Mouse (Mus musculus): Measurements from ENCODE around the gene Ccsap. TPM values are rescaled to one million over a fixed set of nuclear protein-coding genes. Genes with fewer than 3 reads are reported as not detected.

Ccsap gene
- total RNA-seq, 2 experiments from 2014 or later = 3.5 to 4.8 TPM

DNA sequence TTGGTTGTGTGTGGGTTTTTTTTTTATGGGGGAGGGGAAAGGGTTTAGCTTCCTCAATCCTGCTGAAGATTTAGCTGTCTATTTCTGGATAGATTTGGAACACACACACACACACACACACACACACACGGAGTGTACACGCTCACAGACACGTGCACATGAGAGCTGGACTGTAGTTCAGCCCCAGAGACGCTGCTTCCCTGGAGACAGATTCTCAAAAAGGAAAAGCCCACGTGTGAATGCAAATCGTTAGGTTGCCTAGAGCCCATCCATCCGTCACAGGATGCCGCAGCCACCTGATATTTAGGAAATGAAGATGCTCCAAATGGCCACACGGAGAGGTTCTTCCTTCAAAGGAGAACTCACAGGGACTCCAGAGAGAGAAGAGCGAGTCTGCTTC, 20.3 kb upstream of the Ccsap start:
- no peak for DNase-seq

DNA sequence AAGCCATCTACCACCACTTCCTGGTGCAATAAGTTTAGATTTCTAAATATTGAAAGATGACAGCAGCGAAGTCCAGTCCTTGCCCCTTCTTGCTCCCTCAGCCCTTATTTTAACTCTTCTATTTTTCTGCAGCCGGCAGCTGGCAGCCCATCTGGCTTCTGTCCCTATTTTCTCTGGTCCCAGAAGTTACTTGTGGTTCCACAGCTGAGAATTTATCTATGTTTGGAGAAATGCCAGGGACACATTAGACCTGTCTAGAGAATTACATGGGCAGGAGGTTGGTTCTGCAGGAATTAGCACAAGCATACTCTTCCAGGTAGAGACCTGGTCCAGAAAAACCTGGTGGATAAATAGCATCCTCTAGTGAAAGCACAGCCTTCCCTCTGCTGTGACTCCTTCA, 17.9 kb upstream of the Ccsap start:
- DNase-seq = no peak

- DNase-seq = no peak
Measured at GRCm38 (mm10) chr8:123874324-123874723, 14.3 kb upstream of the Ccsap start.

DNA sequence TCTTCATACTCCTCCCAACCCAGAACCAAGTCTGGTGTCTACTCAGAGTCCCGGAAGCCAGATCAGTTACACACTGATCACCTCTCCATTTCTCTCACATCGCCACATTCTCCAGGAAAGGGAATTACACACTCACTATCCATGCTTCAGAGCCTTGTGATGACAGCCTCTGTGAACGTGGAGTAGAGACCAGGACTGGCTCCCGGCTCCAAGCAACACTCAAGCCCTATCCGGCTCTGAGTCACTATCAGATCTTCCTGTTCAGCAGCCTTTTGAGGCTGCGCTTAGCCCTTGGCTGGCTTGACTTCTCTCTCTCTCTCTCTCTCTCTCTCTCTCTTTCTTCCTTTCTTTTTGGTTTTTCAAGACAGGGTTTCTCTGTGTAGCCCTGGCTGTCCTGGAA, 13.4 kb upstream of the Ccsap start:
- DNase-seq = no peak

GRCm38 (mm10) chr8:123872048-123872447, 12.0 kb upstream of the Ccsap start:
- DNase-seq = no peak

- DNase-seq = no peak
Measured at GRCm38 (mm10) chr8:123866971-123867370, 7.0 kb upstream of the Ccsap start.

GRCm38 (mm10) chr8:123865786-123866185, 5.8 kb upstream of the Ccsap start:
- DNase-seq = no peak

DNA sequence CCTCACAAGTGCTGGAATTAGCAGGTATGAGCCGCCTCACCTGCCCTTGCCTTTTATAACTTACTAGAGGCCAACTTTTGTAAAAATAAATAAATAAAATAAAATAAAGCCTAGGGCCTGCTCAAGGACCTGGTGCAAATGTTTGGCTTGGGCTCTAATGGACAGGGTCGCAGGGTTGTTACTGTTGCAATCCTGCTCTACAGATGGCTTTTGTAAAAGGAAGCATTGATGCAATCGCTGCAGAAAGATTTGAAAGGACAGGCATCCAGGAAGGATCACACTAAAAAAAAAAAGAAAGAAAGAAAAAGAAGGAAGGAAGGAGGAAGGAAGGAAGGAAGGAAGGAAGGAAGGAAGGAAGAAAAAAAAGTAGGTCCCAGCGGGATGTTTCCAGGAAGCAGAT, 377 bp upstream of the Ccsap start:
- no peak for DNase-seq

DNA sequence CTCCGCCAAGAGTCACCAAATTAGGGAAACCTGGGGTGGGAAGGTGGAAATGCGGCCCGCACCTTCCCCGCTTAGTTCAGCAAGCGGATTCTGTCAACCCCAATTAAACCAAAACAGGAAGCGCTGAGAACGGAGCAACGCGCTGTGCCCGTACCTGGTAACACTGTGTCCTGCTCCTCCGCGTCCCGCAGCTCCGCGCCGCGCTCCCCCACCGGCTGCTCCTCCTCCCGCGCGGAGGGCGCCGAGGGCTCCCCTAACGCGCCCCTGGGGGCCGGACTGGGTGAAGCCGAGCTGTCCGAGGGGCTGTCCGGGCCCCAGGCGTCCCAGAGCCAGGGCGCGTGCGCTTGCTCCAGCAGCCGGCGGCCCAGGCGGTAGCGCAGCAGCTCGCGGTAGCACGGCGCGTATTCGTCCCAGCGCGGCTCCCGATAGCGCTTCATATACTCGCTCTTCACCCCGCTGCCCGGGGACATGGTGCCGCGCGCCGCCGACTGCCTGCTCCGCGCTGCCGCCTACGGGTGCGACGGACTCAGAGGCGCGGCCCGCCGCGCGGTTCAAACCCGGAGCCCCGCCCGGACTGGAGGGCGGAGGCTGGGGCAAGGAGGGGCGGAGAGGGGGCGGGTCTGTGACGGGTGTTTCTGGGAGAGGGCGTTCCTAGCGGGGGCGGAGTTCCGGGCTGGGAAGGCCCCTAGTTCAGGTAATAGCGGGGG, 915 bp downstream of the Ccsap start:
- DNase-seq = peak; percentile 96

- DNase-seq = no peak
Measured at GRCm38 (mm10) chr8:123858574-123858940, 1.5 kb downstream of the Ccsap start.

GRCm38 (mm10) chr8:123857361-123857760, 2.6 kb downstream of the Ccsap start:
- no peak for DNase-seq

DNA sequence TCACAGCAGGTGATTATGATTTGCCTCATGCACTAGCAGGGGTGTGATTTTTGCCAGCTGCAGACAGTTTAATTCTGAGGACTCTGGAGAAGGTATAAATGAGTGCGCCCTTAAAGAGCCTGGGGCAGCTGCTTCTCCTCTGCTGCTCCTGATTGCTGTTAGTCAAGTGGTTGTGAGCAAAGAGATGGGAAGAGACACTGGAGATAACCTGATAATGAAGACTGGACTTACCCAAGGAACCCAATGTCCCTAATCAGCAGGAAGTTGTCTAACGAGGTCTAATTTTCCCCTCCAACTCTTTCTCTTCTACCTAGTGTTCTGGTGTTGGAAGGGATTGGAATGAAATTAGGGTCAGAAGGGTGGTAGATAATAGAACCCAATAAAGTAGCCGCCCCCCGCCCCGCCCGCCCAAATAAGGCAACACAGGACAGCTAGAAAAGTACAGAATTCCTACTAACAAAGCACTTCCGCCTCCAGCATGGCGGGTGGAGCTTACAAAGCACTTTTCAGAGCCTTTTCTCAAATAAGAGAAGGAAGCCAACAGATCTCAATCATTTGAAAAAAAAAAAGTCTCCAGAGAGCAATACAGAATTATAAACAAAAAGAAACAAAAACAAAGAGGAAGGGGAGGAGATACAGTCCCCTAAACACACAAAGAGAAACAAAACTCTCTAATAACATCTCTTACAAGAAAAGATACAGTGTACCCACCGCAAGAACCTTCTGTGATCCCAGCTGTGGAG, 5.1 kb downstream of the Ccsap start:
- no peak for DNase-seq

DNA sequence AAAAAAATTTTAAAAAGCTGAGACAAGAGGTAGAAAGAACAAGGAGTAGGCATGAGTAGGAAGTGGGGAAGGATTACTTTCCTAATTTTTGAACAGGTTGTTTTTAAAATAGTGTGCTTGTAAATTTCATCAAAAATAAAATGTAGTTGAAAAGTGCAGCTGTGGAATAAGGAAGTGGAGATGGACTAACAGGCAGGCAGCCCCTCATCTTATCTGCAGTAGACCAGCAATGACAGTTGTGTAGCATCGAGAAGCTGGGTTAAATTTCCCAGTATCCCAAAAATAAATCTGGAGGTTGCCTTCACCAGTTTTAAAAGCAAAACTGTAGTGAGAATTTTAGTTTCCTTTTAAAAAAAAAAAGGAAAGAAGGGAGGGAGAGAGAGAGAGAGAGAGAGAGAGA, 5.8 kb downstream of the Ccsap start:
- DNase-seq = no peak

- no peak for DNase-seq
Measured at GRCm38 (mm10) chr8:123851590-123851989, 8.4 kb downstream of the Ccsap start.

GRCm38 (mm10) chr8:123849352-123849751, 10.7 kb downstream of the Ccsap start:
- DNase-seq = no peak

DNA sequence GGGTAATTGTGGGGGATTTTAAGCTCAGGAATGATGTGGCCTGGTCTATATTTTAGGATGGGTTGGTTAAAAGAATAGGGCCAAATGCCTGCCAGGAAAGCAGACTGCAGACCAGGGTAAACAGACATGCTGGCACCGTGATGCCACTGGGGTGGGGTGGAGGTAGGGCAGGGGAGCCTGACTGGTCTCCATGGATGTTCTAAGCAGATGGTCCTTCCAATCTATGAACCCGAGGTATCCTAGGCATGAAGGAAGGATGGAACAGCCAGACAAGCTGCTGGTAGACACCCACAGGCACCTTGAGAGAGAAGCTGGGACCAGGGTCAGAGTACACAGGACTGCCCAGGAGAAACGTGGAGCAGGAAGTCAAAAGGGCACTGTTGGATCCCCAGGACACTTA, 12.5 kb downstream of the Ccsap start:
- DNase-seq = no peak

GRCm38 (mm10) chr8:123846509-123846908, 13.5 kb downstream of the Ccsap start:
- DNase-seq = no peak

GRCm38 (mm10) chr8:123845991-123846390, 14.0 kb downstream of the Ccsap start:
- DNase-seq = no peak

DNA sequence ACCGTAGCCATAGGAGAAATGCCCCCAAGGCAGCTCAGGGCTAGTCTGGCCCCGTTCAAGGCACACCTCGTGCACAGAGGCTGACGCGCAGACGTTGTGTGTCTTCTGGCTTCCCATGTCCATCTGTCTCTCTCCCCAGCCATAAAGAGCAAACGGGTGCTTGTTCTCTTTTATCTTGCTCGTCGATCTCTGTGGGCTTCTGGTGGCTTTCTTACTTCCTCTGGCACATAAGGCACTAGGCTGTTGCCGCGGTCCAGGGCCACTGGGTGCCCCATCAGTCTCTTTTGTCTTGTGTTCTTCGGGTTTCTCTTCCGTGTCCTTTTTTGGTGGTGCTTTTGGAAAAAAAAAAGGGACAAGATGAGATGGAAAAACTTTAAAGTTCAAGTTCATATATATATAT, 14.9 kb downstream of the Ccsap start:
- no peak for DNase-seq

- no peak for DNase-seq
Measured at GRCm38 (mm10) chr8:123844341-123844740, 15.7 kb downstream of the Ccsap start.

GRCm38 (mm10) chr8:123842086-123842485, 17.9 kb downstream of the Ccsap start:
- DNase-seq = no peak

GRCm38 (mm10) chr8:123840578-123841345, 19.2 kb downstream of the Ccsap start:
- no peak for DNase-seq

GRCm38 (mm10) chr8:123838496-123838895, 21.5 kb downstream of the Ccsap start:
- peak; percentile 47 for DNase-seq
